Mouse (Mus musculus) layer of hippocampus, adult 8-10 months (tissue): ENCODE measurements at regions not wholly inside any gene's neighbourhood (a gene's known extent, or its start where the extent isn't known, plus 50 kb on each side); places are given as distances from the start of the nearest gene placed in this dataset.
A peak's percentile ranks its signal among the peaks of the same experiment; 100 is the strongest.
"Not testable (repeated sequence)": the region's sequence is repeated elsewhere in the genome, so short reads cannot be mapped to it uniquely, and the experiment has no call there.

Experiments
- DNase-seq, 2 experiments: peaks; one replicate each; pipeline ENCODE4 v3.0.0; 2022; ENCODE audit warnings: low spot score in 2 of 2

DNA sequence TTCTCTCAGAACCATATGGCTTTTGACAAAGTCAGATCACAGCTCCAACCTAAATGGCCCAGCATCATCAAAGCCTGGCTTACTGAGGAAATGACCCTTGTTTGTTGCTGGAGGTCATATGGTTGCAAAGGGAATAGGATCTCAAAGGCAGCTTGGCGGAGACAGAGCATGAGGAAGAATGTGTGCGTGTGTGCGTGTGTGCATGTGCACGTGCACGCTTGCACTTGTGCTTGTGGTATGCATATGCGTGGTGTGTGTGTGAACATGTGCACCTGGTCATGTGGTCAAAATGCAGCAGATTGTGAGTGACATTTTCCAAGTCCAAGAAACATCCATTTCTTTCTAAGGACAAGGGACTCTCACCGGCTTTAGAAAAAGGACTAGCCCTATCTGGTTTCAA, 216.9 kb downstream of the Dact1 start:
- DNase-seq, result no peak

- DNase-seq, result no peak
These were observed 222.5 kb downstream of the Dact1 start for GRCm38 (mm10) chr12:71532161-71532560.

DNA sequence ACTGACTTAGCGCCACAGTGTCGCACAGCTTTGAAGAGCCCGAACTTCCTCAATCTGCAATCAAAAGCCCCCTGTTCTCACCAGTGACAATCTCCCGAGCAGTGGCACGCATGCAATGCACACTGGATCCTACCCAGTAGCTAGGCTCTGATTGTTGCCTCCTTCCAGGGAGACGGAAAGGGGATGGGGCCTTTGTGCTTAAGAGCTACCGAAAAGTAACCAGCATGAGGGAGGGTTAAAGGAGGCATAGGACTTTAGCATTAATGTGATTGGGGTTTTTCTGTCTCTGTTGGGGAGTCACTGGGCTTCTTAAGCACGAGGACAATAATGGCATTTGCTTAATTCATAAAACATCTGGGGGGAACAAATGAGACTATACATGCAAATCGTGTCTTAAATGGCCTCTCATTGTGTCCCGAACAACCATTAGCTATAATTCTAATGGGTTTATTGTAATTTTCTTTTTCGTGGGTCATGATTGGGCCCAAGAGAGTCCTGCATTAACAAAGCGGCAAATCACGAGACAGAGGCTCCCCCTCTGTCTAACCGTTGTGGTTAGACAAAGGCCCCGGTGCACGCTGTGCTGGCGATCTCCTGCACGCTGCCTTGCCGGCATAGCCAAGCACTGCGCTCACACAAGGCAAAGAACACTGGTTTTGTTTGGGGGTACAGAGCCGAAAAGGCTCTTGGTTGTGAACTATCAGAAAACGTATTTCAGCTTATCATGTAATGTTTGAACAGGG, 223.2 kb downstream of the Dact1 start:
- no peak for DNase-seq

DNA sequence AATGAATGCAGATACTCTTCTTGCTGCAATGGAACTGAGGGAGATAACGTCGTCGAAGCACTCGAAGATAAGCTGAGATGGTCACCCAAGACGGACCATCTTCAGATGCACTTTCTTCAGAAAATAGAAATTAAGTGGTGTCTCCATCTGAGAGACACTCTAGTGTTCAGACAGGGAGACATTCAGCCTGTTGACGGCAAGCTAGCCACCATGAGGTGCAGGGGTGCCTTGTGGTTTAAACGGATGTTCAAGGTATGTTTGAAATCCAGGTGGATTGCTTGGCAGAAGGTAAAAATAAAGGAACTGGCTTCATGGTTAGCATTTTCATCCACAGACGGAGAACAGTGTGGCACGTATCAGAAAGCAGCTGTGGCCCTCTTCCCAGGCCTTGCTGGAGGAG, 224.0 kb downstream of the Dact1 start:
- no peak for DNase-seq

- DNase-seq, result no peak
These were observed 224.5 kb downstream of the Dact1 start for GRCm38 (mm10) chr12:71534199-71534598.

- DNase-seq, result no peak
These were observed 225.6 kb downstream of the Dact1 start for GRCm38 (mm10) chr12:71535251-71535650.

DNA sequence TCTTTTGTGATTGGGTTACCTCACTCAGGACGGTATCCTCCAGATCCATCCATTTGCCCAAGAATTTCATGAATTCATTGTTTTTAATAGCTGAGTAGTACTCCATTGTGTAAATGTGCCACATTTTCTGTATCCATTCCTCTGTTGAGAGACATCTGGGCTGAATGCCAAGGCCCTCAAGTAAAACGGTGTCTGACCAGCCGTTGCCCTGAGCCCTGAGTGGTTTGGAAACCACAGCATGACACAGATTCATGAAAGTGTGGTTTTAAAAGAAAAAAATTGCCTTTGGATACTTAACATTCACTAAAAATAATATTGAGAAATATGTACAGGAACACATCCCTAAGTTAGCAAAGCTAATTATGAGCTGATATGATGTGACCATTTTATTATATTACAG, 226.1 kb downstream of the Dact1 start:
- DNase-seq, result not testable (repeated sequence)

DNA sequence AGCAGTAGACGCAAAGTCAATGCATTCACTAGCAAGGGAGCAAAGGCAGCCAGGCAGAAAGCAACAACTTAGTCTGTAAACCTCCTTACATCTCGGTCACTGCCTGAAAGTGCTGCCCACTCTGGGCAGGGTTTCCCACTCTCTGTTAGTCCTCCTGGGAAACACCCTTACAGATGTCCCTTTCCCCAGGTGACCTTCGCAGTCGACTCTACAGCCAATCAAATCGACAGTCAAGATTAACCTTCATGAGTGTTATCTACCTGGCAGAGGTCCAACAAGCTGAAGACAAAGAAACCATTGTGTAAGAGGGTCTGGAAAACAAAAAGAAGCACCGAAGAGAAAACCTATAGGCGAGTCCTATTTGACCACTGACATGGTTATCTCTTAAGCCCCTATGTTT, 229.0 kb downstream of the Dact1 start:
- DNase-seq, result no peak

- DNase-seq, result no peak
These were observed 230.6 kb downstream of the Dact1 start for GRCm38 (mm10) chr12:71540279-71540678.

DNA sequence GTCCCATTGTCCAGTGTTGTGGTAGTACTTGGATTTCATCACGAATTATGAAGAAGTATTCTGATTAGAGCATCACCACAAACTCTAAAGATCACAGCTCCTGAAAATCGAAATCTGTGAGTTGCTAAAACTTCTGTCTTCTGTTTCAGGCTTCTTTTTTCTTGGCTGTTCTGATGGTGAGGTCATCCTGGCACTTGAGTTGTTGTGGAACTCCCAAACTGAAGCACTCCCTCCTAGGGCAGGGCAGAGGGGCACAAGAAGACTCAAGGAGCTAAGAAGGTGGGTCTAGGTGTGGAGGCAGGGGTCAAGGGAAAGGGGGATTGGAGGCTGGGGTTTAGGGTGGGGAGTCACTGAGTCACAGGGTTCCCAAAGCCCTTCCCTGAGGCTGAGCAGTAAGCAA, 232.3 kb downstream of the Dact1 start:
- DNase-seq, result no peak

DNA sequence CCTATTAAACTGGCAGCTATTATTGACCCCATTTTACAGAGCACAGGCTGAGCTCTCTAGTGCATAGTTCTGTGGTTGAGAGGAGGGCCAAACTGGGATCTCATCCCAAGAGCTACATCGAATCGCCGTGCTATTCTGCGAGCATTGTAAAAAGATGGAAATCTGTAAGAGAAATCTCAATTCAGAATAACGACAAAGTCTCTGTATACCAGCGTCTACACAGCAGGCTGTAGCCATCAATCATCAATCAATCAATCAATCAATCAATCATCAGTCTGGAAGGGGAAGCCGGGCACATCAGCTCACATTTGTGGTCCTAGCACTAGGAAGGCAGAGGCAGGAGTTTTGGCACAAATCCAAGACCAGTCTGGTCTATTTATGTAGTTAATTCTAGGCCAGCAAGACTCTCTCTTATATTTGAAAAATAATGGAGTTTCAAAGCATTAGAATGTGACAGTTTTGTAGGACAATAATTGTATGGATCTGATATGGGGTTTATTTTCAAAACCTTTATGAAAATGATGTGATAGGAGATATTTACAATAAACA, 234.0 kb downstream of the Dact1 start:
- no peak for DNase-seq

DNA sequence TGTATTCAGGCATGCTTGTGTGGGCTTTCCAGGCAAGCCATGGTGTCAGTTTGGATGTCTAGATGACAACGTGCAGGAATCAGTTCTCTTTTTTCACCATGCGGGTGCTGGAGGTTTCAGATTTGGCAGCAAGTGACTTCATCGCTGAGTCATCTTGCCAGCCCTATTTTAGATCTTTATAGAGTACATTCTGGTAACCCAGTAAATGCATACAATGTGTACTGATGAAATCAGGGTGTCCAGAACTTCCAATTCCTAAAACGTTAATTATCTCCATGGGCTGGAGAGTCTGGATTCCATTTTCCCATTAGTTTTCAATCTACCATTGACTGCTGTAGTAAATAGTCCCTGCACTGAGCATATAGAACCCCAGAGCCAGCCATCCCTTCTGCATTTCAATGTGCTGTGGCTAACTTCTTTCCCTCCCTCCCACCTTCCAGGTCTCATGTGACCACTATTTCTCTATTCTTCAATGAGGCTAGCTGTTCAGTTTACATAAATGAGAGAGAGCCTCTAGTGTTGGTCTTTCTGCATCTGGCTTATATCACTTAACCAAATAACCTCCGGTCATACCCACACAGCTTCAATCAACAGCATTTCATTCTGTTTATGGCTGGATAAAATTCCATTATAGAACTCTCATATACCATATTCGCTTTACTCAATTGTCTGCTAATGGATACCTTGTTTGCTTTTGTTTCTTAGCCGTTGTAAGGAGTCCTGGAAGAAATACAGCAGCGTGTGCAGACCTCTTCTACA, 234.9 kb downstream of the Dact1 start:
- DNase-seq, result peak in 1 of 2 experiments; percentile 26

GRCm38 (mm10) chr12:71546523-71547265, 237.0 kb downstream of the Dact1 start:
- no peak for DNase-seq

DNA sequence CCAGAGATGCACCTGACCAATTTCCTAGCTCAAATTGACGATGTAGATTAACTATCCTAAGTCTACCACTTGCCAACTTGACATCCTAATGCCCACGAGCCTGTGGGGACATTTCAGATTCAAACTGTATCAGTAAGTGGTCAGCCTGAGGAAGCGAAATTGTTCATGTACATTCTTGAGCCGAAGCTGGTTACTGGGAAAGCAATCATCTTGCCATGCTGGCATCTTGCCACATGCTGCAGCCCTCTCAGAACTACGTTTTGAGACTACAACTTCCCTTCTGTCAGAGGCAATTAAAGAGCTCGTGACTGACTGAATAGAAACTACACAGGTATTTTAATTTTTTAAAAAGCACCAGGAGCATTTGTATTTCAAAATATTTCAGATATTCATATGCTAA, 239.7 kb downstream of the Dact1 start:
- no peak for DNase-seq

DNA sequence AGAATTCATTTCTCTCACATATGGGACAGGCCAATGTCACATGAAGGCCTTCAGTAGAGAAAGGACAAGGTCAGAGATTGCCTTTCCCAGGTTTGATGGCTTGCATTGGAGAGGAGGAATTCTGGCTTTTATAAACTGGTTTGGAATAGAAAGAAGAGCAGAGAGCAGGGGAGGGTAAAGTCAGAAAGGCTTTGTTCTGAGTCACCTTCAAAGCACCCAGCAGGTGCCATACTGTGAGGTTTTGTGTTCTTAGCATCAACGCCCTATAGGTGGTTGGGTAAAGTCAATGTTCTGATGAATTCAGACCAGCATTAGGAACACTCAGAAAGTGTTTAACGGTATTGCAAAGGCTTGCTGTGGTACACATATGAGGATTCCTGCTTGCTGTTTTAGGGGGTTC, 244.5 kb downstream of the Dact1 start:
- DNase-seq, result no peak

DNA sequence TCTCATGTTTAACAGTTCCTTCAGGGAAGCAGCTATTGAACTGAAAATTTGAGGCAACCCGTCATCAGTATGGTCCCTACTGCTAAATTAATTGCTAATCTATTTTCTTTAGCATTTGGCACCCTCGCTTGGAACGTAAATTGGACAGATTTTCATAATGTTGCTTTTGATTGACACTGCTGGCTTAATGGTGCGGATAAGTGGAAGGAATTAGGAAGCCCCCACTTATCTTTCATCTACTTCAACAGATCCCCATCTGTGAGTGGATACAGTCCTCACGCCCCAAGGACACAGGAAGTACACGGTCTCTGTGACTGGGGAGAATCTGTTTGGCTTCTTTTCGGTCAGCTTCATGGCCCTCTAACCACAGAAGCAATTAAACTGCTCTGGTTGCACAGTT, 251.6 kb downstream of the Dact1 start:
- DNase-seq, result no peak

DNA sequence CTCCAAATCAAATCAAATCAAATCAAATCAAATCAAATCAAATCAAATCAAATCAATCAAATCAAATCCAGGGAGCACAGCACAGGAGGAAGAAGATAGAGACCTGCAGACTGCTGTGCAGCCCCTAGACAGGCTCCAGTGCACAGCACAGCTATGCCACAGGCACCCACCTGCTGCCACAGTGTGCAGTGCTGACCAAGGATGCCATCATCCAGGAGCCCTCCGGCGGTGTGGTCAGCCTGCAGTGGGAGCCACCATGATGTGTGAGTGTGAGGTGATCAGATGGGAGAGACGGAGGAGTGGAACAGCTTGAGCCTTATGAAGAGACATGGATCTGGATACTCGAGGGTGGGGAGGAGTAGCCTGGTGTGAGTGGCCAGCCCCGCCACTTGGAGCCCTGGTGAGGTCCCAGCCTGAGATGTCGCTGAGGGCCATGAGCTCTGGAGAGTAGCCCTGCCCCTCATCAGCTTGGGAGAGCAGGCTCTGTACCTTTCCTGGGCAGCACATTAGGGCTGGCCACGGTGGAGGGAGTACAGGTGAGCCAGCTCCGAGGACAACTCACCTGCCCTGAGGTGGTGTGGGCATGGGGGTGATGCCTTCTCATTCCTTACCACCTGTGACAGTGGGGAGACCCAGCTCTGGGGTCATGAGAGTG, 252.4 kb downstream of the Dact1 start:
- DNase-seq, result no peak

GRCm38 (mm10) chr12:71563219-71563618, 253.5 kb downstream of the Dact1 start:
- DNase-seq, result no peak

DNA sequence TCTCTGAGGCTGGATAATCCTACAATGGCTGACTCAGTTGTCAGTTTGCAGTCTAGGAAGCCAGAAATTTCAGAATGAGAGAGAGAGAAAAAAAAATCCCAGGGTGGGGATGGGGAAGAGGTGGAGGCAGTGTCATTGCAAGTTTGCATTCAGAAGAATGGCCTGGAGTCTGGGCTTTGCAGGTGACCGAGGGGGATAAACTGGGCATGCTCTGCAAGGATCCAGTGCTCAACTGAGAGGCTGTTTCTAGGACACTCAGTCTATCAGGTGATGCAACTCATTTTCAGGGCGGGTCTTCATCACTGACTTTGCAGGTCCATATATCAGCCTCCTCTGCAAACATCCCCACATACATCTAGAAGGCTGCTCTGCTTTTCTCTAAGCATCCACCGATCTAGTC, 256.7 kb downstream of the Dact1 start:
- no peak for DNase-seq

GRCm38 (mm10) chr12:71568251-71568650, 258.6 kb downstream of the Dact1 start:
- DNase-seq, result no peak

GRCm38 (mm10) chr12:71568880-71569390, 259.3 kb downstream of the Dact1 start:
- DNase-seq, result no peak
